Mouse (Mus musculus): ENCODE measurements around the gene Cdh7. TPM values are rescaled to one million over a fixed set of nuclear protein-coding genes. Genes with fewer than 3 reads are reported as not detected.
"Not testable (repeated sequence)": the region's sequence is repeated elsewhere in the genome, so short reads cannot be mapped to it uniquely, and the experiment has no call there.

Cdh7 gene
- total and polyA plus RNA-seq, 3 experiments, result not detected

GRCm38 (mm10) chr1:110078471-110078870 lies 96.2 kb downstream of the Cdh7 start:
- DNase-seq (ENCODE audit: low read depth, low spot score), result no peak
- Histone ChIP-seq H3K9ac (ENCODE audit: control insufficient read depth, low read depth, low read length, poor library complexity, severe bottlenecking) (no peak overlapping the region), H3K9me3 (replicated peaks; ENCODE audit: insufficient read depth, low read length) (no peaks in the 10 kb centered on the region), H3K4me1 (ENCODE audit: control insufficient read depth in 1 of 2, insufficient read depth in 2 of 2, low read length in 2 of 2) (no peaks in the 10 kb centered on the region), H3K4me3 (ENCODE audit: control insufficient read depth in 1 of 2, insufficient read depth in 1 of 2, low read depth in 2 of 2, low read length in 2 of 2) (no peak overlapping the region), H3K27ac (ENCODE audit: control insufficient read depth, low read depth, low read length) (no peak overlapping the region), H3K27me3 (ENCODE audit: control insufficient read depth in 1 of 2, insufficient read depth in 2 of 2, low read length in 2 of 2) (no peaks in the 10 kb centered on the region), H3K79me2 (ENCODE audit: control insufficient read depth, insufficient read depth, low read length, poor library complexity) (no peaks in the 10 kb centered on the region), H3K36me3 (ENCODE audit: control insufficient read depth in 1 of 2, insufficient read depth in 2 of 2, low read length in 2 of 2) (no peaks in the 10 kb centered on the region)
- no peak for TF ChIP-seq MYB (IDR thresholded peaks at IDR 0.05; ENCODE audit: low read depth, low read length)
- TF ChIP-seq CHD1 (IDR thresholded peaks at IDR 0.05; ENCODE audit: low read depth, low read length), result no peak
- TF ChIP-seq JUND (IDR thresholded peaks at IDR 0.05; ENCODE audit: low read depth, low read length), result no peak
- no peak for TF ChIP-seq EP300 (IDR thresholded peaks at IDR 0.05; ENCODE audit: low read depth in 1 of 2, low read length in 2 of 2)
- no peak for TF ChIP-seq TAL1 (IDR thresholded peaks at IDR 0.05; ENCODE audit: low read length)
- no peak for TF ChIP-seq TCF12 (IDR thresholded peaks at IDR 0.05; ENCODE audit: low read depth, low read length)
- no peak for TF ChIP-seq ZC3H11A (IDR thresholded peaks at IDR 0.05; ENCODE audit: low read depth, low read length)
- TF ChIP-seq MYC (IDR thresholded peaks at IDR 0.05; ENCODE audit: low read depth, low read length), result no peak
- TF ChIP-seq KAT2A (conservative IDR thresholded peaks at IDR 0.05; ENCODE audit: low read depth, low read length), result no peak
- TF ChIP-seq HCFC1 (IDR thresholded peaks at IDR 0.05; ENCODE audit: low read depth, low read length), result no peak

GRCm38 (mm10) chr1:110118071-110118470 lies 135.8 kb downstream of the Cdh7 start:
- H3K27me3 ChIP-seq (ENCODE audit: control insufficient read depth in 1 of 2, insufficient read depth in 2 of 2, low read length in 2 of 2), result peaks cover 0 to 1% of the 10 kb centered on the region in 2 experiments; a peak in 1 of 4 replicates
- no peaks in the 10 kb centered on the region for H3K4me1 ChIP-seq (ENCODE audit: control insufficient read depth in 1 of 2, insufficient read depth in 2 of 2, low read length in 2 of 2)
- H3K4me3 ChIP-seq (ENCODE audit: control insufficient read depth in 1 of 2, insufficient read depth in 1 of 2, low read depth in 2 of 2, low read length in 2 of 2), result no peak overlapping the region
- H3K9me3 ChIP-seq (replicated peaks; ENCODE audit: insufficient read depth, low read length), result no peaks in the 10 kb centered on the region
- no peak for TF ChIP-seq ZKSCAN1 (IDR thresholded peaks at IDR 0.05; ENCODE audit: low read depth, low read length)
- TF ChIP-seq ETS1 (IDR thresholded peaks at IDR 0.05; ENCODE audit: low read depth, low read length), result no peak
- TF ChIP-seq NELFE (IDR thresholded peaks at IDR 0.05; ENCODE audit: low read depth, low read length), result no peak
- TF ChIP-seq USF1 (IDR thresholded peaks at IDR 0.05; ENCODE audit: low read depth, low read length), result no peak
- TF ChIP-seq GATA1 (IDR thresholded peaks at IDR 0.05; ENCODE audit: low read depth, low read length), result no peak
- H3K36me3 ChIP-seq (ENCODE audit: control insufficient read depth in 1 of 2, insufficient read depth in 2 of 2, low read length in 2 of 2), result no peaks in the 10 kb centered on the region
- H3K79me2 ChIP-seq (ENCODE audit: control insufficient read depth, insufficient read depth, low read length, poor library complexity), result no peaks in the 10 kb centered on the region
- no peak overlapping the region for H3K9ac ChIP-seq (ENCODE audit: control insufficient read depth, low read depth, low read length, poor library complexity, severe bottlenecking)
- H3K27ac ChIP-seq (ENCODE audit: control insufficient read depth, low read depth, low read length), result no peak overlapping the region
- DNase-seq (ENCODE audit: low read depth, low spot score), result no peak

GRCm38 (mm10) chr1:110118862-110119261 lies 136.6 kb downstream of the Cdh7 start:
- Histone ChIP-seq H3K36me3 (ENCODE audit: control insufficient read depth in 1 of 2, insufficient read depth in 2 of 2, low read length in 2 of 2) (no peaks in the 10 kb centered on the region), H3K9ac (ENCODE audit: control insufficient read depth, low read depth, low read length, poor library complexity, severe bottlenecking) (no peak overlapping the region), H3K4me1 (ENCODE audit: control insufficient read depth in 1 of 2, insufficient read depth in 2 of 2, low read length in 2 of 2) (no peaks in the 10 kb centered on the region), H3K27ac (ENCODE audit: control insufficient read depth, low read depth, low read length) (no peak overlapping the region), H3K79me2 (ENCODE audit: control insufficient read depth, insufficient read depth, low read length, poor library complexity) (no peaks in the 10 kb centered on the region), H3K9me3 (replicated peaks; ENCODE audit: insufficient read depth, low read length) (no peaks in the 10 kb centered on the region), H3K27me3 (ENCODE audit: control insufficient read depth in 1 of 2, insufficient read depth in 2 of 2, low read length in 2 of 2) (peaks cover 0 to 1% of the 10 kb centered on the region in 2 experiments; a peak in 1 of 4 replicates), H3K4me3 (ENCODE audit: control insufficient read depth in 1 of 2, insufficient read depth in 1 of 2, low read depth in 2 of 2, low read length in 2 of 2) (no peak overlapping the region)
- TF ChIP-seq ZNF384 (IDR thresholded peaks at IDR 0.05; ENCODE audit: low read depth, low read length) (no peak), UBTF (IDR thresholded peaks at IDR 0.05; ENCODE audit: borderline replicate concordance, insufficient read depth, low read depth, low read length) (no peak), ELF1 (IDR thresholded peaks at IDR 0.05; ENCODE audit: low read depth, low read length) (no peak), GABPA (IDR thresholded peaks at IDR 0.05; ENCODE audit: low read depth, low read length) (no peak), ETS1 (IDR thresholded peaks at IDR 0.05; ENCODE audit: low read depth, low read length) (no peak), POLR2A (IDR thresholded peaks at IDR 0.05; ENCODE audit: control insufficient read depth in 1 of 2, insufficient read depth in 1 of 2, low read depth in 1 of 2, low read length in 2 of 2, poor library complexity in 1 of 2) (no peak), MYC (IDR thresholded peaks at IDR 0.05; ENCODE audit: low read depth, low read length) (no peak), CHD2 (IDR thresholded peaks at IDR 0.05; ENCODE audit: low read length) (no peak), POLR2AphosphoS5 (IDR thresholded peaks at IDR 0.05; ENCODE audit: borderline replicate concordance, low read depth, low read length) (no peak), E2F4 (IDR thresholded peaks at IDR 0.05; ENCODE audit: borderline replicate concordance, low read depth, low read length) (no peak)
- DNase-seq (ENCODE audit: low read depth, low spot score), result no peak

- H3K27me3 ChIP-seq (ENCODE audit: control insufficient read depth in 1 of 2, insufficient read depth in 2 of 2, low read length in 2 of 2); H3K79me2 ChIP-seq (ENCODE audit: control insufficient read depth, insufficient read depth, low read length, poor library complexity); H3K9me3 ChIP-seq (replicated peaks; ENCODE audit: insufficient read depth, low read length); DNase-seq (ENCODE audit: low read depth, low spot score); H3K4me1 ChIP-seq (ENCODE audit: control insufficient read depth in 1 of 2, insufficient read depth in 2 of 2, low read length in 2 of 2); H3K36me3 ChIP-seq (ENCODE audit: control insufficient read depth in 1 of 2, insufficient read depth in 2 of 2, low read length in 2 of 2); H3K27ac ChIP-seq (ENCODE audit: control insufficient read depth, low read depth, low read length); H3K9ac ChIP-seq (ENCODE audit: control insufficient read depth, low read depth, low read length, poor library complexity, severe bottlenecking); H3K4me3 ChIP-seq (ENCODE audit: control insufficient read depth in 1 of 2, insufficient read depth in 1 of 2, low read depth in 2 of 2, low read length in 2 of 2): not testable (repeated sequence)
Observed at GRCm38 (mm10) chr1:110171459-110171858, 189.2 kb downstream of the Cdh7 start.

All from MEL (cell line).